Mouse (Mus musculus) erythroblast, embryonic 14.5 days (primary cell): ENCODE results near the gene Trpc4ap.

Source experiments
- GATA1 ChIP-seq: IDR thresholded peaks from 2 replicates; pipeline ENCODE4 v1.6.1; 2012; ENCODE audit warnings: low read length, inconsistent platforms, mixed read lengths
- TAL1 ChIP-seq: IDR thresholded peaks from 3 replicates; pipeline ENCODE4 v1.6.1; 2012; ENCODE audit warnings: low read length, inconsistent platforms, mixed read lengths

- no peak for TF ChIP-seq GATA1
- no peak for TF ChIP-seq TAL1
Observed at GRCm38 (mm10) chr2:155701399-155701919, 9.3 kb upstream of the Trpc4ap start.
